Mouse (Mus musculus) right cerebral cortex, postnatal 10 days (tissue): ENCODE results near the gene Prdm5.

Experiments
- DNase-seq, 2 experiments: peaks; one replicate each; pipeline ENCODE4 v3.0.0; 2021; ENCODE audit warnings: low spot score in 2 of 2

Prdm5 gene

DNA sequence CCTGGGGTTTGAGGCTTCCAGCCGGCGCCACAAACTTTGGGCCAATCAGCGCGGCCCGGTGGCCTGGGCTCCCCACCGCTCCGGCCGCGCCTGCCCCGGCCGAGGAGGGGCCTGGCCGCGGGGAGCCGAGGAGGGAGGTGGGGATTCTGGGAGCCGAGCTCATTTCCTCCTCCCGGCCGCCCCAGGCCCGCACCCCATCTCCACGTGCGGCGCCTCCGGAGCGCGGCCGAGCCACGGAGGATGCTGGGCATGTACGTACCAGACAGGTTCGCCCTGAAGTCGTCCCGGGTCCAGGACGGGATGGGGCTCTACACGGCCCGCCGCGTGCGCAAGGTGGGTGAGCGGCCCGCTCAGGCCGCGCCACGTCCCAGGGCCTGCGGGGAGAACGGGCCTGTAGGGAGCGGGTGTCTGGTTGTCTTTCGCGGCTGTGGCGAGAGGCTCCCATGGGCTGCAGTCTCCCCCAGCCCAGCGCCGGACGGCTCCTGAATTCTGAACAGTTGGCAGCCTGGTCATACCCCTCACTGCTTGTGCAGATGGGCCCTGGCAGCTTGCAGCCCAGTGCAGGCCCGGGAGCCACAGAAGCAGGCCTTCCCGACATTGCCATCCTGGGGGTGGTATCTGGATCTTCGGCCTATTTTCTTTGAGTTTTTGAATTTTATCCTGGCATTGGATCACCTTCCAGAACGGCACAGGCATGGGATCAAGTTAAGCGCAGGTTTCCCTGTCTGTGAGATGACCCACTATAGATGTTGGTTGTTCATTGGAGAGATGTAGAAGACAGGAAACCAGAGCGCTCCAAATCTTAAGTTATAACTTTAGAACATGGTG, at the start of gene Prdm5:
Gene Prdm5 (plus strand): TSS at position 128 of the 828 bp plus-strand sequence.
- peak; percentile 59 to 67 for DNase-seq

DNA sequence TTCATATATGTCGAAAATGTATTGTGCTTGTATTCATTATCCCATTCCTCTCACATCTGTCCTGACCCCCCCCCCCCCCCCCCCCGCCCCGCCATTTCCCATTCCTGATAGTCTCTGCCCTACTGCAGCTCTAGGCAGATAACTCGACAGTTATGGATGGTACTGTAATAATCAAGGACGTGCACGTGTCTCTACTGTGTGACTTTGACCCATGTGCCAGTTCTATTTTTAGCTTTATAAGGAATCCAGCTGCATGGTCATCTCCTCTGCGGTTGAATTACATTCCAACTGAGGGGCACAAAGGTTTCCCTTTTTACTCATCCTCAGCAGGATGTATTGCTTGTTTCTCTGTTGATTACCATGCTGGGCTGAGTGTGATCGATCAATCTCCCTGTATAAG, 39.3 kb upstream of the Prdm5 start:
- no peak for DNase-seq

DNA sequence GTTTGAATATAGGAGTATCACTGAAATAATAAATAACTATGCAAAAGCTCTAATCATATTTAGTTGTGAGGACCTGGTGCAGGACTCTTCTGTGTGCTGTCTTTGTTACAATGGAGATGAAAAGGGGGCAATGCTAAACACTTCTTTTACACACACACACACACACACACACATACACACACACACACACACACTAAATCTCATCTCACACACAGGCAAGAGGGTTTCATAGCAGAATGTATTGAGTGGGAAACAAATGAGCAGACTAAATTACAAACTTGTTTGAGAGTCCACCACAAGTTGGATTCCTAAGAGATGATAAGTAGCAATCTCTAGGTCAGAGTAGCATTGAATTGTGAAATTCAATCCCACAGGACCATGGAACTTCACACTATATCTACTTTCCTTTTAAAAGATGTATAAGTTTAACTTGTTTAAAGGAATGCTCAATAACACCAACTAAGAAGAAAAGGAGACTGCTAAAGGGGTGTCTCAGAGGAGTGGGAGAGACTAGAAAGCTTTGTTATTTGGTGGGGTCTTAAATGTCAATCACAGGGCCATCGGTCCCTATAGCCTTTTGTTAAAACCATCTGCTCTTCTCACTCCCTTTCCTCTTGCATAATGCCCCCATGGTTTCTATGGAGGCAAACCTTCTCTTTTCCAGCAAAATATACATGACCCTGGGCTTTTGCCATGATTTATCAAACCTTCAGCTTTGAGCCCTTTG, 35.5 kb upstream of the Prdm5 start:
- no peak for DNase-seq

DNA sequence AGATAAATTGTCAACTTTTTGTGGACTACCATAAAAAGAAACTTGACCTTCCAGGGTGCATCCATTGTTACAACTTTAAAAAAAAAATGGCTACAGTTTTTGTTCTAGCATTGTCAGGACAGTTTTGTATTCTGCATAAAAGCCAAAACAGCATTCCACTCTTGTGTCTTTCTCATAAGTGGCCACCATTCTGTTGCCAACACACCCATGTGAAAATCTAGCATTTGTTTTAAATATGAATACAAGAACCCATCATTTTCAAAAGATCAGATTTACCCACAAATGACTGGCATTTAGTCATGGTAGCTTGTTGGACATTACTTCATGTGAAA, 35.0 kb upstream of the Prdm5 start:
- DNase-seq = no peak

DNA sequence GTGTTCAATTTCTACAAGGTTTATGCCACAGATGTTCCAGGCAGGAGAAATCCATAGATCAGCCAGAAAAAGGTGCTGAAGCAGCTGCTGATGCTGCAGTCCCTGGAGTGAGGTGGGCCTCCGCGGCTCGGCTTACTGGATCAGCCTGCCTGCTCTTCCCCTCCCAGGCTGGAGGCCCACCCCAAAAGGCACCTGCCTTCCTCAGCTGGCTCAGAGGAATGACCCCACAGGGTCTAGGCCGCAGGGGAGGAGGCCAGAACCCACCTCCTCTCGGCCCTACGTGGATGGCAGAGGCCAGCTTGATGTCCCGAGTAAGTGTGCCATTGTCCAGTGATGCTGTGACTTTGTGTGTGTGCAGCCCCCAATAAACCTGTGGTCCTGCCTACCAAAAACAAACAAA, 20.6 kb upstream of the Prdm5 start:
- no peak for DNase-seq

DNA sequence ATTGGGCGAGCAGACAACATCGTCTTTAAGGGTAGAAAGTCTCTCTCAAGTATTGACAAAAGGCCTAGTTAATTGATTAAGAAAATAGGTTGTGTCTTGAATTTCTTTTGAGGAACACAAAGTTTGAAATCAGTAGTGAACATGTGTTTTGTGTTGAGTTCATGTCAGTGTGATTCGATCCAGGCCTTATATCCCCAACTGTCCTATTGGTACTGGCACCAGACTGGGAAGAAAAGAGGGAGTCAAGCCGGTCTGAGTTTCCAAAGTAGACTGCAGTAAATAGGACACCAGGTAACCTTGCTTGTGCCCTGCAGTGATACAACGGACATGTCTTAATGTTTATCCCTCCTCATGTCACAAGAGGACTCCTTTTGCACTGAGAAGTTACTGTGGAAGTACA, 19.6 kb upstream of the Prdm5 start:
- DNase-seq = no peak

DNA sequence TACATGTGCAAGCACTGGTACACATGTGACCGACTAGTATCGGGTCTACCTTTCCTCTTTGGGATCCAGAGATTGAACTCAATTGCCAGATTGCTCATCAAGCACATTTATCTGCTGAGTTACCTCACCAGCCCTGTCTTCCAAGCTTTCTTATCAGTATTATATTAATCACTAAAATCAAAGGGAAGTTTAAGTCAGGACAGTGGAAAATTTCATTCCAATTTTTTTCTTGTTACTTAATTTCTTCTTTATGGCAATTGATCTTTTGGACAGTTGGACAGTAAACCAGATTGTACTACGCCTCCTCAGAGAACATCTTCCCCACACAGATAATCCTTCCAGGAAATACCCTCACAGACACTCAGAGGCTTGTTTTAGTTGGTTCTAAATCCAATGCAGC, 18.7 kb upstream of the Prdm5 start:
- DNase-seq = no peak

DNA sequence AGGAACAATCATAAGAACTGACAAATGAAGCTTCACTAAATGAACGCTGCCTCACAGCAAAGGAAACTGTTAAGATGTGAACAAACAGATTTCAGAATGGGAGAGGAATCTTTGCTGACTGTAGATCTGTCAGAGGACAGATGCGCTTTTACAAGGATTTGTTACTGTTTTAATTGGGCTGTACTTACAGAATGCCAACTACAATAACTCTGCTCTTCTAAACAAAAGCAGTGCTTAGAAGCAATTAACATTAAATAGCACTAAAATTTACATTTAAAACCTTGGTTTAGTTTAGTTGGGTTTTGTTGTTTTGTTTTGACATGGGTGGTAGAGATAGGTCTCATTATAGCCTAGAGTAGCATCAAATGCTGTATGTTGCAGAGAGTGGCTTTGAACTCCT, 14.3 kb upstream of the Prdm5 start:
- DNase-seq = no peak

DNA sequence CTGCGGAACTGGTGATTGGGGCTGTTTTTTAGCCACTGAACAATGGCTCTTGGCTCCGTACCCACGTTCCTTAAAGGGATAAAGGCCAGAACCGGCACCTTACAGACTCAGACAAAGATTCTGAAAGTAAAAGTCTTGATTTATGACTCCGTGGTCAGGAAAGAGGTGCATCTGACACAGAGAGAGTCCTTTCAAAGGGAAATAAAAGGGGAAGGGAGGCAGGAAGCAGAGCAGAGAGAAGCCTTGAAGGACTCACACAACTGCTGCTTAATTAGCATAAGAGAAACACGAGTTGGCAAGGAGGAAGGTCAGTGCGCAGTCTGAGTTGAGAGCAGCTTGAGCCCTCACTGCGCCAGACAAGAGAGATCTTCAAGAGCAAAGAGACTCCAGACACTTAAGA, 13.7 kb upstream of the Prdm5 start:
- peak; percentile 35 to 38 for DNase-seq

DNA sequence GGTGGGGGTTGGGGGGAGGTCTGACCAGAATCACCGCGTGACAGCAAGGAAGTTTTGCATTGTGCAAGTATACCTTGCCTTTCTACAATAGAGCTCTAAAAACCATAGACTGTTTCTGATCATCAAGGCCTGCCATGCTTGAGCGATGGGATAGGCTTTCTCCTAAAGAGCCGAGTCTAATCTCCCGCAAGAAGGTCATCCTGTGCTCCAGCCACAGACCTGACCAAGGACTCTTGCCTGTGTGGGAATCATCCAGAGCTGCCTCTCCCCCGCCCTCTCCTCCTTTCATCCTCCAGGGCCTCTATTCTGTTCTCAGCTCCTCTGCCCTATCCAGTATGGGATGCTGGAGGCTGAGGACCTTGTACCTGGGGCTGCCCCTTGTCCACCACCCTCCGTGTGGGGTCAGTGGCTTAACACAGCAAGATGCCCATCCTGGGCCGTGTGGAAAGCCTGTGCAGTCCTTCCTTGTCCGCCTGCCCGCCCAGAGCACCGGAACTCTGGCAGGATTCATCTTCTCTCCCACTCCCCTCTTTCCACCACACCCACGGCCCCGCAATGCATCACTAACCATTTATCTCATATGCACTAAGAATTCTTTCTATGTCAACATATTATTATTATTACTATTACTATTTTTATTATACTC, 12.9 kb upstream of the Prdm5 start:
- DNase-seq = no peak

DNA sequence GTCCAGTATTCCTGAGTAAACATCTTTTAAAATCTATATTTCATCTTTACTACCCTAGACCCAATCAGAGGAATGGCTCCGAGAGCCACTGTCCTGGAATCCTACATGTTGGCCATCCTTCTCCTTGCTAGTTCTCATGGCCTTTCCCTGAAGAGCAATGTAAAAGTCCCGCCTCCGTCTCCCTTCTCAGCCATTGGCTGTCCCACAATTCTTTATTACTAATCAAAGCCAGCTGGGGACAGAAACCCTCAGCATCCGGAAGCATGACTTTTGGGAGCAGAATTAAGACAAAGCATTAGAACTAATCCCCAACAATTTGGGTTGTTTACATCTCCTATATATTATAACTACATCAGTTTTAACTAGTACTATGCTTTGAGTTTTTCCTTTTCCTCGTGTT, 10.9 kb upstream of the Prdm5 start:
- DNase-seq = no peak

DNA sequence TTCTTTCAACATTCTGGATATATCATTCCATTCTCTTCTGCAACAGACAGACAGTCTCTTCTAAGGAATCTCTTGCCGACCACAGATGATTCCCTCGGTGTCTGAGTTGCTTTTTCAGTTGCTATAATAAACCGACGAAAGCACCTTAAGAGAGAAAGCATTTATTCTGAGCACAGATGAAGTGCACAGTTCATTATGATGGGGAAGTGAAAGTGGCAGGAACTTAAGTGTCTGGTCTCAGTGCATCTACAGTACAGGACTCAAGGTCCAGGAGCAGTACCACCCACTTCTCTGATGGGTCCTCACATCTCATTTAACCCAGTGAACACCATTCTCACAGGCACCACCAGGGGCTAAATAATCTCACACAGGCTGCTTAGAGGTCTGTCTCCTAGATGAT, 5.2 kb upstream of the Prdm5 start:
- no peak for DNase-seq

DNA sequence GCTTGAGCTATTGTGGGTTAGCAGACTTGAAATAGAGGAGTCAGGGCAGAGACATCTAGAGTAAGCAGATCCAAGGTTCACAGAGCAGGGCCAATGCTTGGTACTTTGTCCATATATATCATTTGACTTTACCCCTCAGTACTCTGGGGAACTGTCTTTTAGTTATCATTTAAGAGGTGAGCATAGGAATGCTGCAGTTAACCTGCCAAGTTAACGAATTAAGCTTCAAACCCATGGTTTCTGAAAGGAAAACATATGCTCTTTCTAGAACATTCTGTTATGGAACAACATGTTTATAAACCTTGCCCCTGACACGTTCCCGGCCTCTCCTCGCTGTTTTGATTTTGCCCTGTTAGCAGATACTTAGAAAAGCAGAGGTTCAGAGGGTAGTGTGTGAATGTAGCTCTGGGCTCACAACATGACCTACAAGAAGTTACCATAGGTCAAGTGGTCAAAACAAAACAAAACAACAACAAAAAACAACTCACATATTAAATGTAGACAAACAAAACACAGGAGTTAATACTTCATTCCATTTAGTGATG, 973 bp downstream of the Prdm5 start:
- no peak for DNase-seq

DNA sequence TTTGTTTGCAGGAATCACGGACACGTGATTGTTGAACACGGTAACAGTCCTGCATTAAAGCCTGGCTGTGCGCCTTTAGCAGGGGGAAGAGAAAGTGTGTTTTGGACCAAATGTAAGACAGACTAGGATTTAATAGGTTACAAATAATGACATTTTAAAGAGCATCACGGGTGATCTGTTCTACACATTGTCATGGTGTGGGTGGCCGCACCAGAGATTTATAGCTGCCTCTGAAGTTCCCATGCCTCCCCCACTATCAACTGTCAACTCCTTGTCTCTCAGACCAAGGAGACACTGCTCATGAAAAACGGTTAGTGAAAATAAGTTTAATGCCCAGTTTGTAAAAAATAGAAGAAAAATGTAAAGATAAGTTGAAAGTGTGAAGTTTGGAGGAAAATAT, 2.7 kb downstream of the Prdm5 start:
- DNase-seq = no peak

DNA sequence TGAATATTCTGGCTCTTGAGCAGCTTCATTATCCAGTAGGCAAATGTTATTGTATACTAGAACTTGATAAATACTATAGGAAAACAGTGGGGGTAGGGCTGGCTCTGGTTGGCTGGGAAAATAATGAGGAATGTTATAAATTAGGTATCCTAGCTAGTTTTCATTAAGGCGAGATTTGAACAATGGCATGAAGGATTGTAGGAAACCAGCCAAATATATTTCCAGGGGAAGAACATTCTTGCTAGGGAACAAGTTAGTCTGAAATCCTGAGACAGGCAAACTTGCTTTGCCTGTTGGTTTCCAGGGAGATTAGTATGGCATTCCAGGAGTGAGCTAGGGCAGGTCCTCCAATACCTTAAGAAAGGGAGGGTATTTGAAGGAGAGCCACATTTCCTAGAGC, 4.9 kb downstream of the Prdm5 start:
- no peak for DNase-seq

DNA sequence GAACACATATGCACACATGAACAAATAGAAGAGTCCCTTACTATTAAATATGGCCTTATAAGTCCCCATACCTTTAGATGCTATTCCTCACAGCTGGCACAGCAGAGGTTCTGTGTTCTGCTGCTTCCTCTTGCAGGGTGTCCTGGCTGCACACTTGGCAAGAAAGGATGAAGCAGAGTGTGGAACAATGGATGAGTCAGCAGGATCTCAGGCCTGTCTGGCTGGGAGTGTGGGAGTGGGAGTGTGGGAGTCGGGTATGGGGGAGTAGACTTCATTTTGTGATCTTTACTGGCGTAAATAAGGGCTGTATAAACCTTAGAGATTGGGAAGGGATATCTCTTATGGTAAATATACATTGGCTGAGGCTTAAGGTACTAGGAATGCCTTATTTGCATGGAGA, 14.1 kb downstream of the Prdm5 start:
- DNase-seq = no peak

DNA sequence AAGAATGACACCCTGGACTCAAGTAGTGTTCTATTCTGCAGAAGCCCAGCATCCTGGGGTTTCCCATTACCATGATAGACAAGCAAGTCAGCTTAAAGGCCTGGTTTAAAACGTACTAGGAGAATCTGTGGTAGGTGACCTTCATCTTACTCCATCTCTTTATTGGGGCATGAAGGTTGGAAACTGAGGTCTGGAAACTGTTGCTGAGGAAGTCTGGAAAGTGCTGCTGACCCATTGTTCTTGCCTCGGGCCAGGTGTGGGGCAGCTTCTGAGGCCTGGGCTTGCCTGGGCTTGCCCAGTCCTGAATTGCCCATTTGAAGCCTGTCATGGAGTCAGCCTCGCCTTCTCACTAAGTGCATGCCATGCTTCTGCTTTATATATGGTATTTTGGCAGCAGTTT, 17.8 kb downstream of the Prdm5 start:
- no peak for DNase-seq

DNA sequence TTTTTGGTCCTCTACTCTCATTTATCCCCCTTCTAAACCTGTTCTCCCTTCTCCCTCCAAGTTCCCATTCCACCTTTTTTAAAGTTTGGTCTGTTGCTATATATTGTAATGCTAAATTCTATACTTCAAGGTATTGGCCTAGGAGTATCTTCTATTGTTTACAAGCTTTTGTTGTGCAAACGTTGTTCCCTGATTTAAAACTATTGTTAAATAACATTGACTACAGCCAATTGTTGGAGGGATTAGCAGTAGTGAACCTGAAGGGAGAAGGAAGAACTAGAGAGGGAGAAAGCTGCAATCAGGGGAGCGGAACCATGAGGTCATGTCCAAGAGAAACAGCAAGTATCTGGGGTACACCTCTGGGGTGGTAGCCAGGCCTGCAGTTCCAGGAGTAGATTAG, 18.5 kb downstream of the Prdm5 start:
- no peak for DNase-seq

DNA sequence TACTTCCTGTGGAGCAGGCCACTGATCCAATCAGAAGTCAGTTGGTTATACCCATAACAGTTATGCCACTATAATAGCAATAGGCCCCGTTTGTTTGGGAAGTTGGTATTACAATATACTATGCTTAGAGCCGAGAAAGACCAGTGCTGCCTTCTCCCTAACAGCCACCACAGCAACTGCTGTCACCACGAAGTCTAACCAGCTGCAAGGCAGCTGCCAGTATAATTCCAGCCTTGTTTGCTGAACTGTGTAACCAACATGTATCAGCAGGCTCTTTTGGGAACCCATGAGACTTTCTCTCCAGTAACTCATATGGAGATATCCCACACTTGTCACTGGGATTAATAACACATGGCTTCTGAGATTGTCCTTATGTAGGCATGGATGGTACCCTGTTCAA, 19.6 kb downstream of the Prdm5 start:
- DNase-seq = no peak

DNA sequence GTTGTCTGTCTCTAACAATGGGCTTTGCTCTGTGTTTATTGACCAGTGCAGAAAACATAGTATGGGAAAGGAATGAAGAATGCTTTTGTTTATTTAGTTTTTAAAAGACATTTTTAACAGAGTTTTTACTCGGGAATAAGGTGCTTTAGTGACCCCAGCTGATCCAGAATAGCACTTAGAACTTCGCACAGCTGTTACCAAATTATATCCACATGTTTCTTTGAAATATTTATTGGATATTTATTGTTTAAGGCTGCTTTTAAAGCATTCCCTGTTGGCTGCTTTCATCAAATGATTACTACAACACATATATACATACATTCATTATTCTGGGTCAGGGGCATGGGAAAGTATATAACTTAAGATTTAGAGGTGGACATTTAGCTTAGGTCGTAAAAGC, 32.9 kb downstream of the Prdm5 start:
- no peak for DNase-seq

DNA sequence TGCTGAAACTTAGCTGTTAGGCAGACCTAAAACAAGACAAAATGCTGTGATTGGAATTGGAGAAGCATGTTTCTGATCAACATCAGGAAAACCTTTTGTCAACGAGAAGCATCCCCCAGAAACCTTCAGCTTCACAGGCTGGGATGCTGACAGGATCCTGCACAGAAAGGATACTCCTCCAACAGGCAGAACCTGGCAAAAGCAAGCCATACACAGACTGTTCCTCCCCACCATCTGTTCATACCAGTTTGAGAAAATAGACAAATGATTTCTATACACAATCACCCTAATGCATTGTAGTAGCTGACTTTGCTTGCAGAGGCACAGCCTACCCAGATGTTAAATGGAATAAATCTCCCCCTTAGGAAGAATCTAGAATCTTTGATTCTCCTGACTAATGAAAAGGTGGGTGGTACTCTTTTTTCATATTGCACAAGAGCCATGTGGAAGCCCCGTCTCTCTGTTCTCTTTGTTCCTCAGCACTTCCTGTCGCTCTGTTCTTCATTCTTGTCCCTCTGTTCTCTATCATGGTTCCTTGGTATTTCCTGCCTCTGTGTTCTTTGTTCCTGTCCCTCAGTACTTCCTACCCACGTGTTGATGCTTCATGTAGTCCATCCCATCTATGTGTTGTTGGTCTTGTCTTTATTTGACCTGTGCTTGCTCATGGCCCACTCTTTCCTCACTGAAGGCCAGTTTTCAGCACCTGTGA, 39.4 kb downstream of the Prdm5 start:
- no peak for DNase-seq

DNA sequence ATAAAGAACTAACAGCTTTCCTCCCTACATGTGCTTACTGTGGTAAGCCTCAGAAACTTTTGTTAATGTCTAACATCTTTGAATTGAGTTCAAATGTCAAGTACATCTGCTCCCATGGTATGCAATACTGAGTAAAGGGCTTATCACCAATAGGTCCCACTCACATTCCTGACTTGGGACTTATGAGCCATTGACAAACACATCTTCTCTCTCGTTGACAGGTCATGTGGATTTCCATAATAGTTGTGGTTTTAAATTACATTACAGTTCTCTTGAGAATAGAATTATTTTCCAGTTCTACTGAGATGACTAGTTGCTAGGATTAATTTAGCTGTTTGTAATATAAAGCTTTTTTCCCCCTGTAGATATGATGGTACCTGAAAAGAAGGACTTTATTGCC, 49.9 kb downstream of the Prdm5 start:
- no peak for DNase-seq
